Mouse (Mus musculus) mouse trophoblast stem cell (cell line): ENCODE measurements around the gene Zfp605.
"Not testable (repeated sequence)": the region's sequence is repeated elsewhere in the genome, so short reads cannot be mapped to it uniquely, and the experiment has no call there.

ENCODE experiments used
- in situ Hi-C, 2 experiments: fragments of 300-500 bp; cut with MseI, MboI; formaldehyde crosslinking; loops; 2 replicates in 1 of 2; 3 replicates in 1 of 2; pipeline ENCODE4 v1.15.1; 2025

Zfp605 gene

GRCm38 (mm10) chr5:110107581-110108304, 2.1 kb upstream of the Zfp605 start, which contains the start of gene Gtpbp6:
TSS of gene Gtpbp6 (minus strand) at chr5:110108197.
- in situ Hi-C loops = no loop called here

GRCm38 (mm10) chr5:110108305-110108628, 1.6 kb upstream of the Zfp605 start:
- in situ Hi-C loops = no loop called here

- in situ Hi-C loops = not testable (repeated sequence)
Observed at GRCm38 (mm10) chr5:110122380-110122779, 12.5 kb downstream of the Zfp605 start.

- in situ Hi-C loops = no loop called here
Observed at GRCm38 (mm10) chr5:110135293-110136086, 25.6 kb downstream of the Zfp605 start, which contains the start of gene Chfr. TSS of gene Chfr (plus strand) at chr5:110135842.

GRCm38 (mm10) chr5:110136087-110136464, 26.2 kb downstream of the Zfp605 start:
- in situ Hi-C loops = no loop called here

- in situ Hi-C loops = no loop called here
Observed at GRCm38 (mm10) chr5:110137816-110138215, 27.9 kb downstream of the Zfp605 start.

- in situ Hi-C loops = no loop called here
Observed at GRCm38 (mm10) chr5:110139325-110139724, 29.4 kb downstream of the Zfp605 start.

GRCm38 (mm10) chr5:110140424-110140823, 30.5 kb downstream of the Zfp605 start:
- in situ Hi-C loops = loop anchor here in 1 of 2 experiments (10.0 kb wide), 1 partner anchor 86 kb away; no protein-coding TSS in a partner anchor

- in situ Hi-C loops = loop anchor here in 1 of 2 experiments (10.0 kb wide), 1 partner anchor 88 kb away; no protein-coding TSS in a partner anchor
Observed at GRCm38 (mm10) chr5:110142309-110142708, 32.4 kb downstream of the Zfp605 start.

- in situ Hi-C loops = loop anchor here in 1 of 2 experiments (10.0 kb wide), 1 partner anchor 88 kb away; no protein-coding TSS in a partner anchor
Observed at GRCm38 (mm10) chr5:110143007-110143406, 33.1 kb downstream of the Zfp605 start.

GRCm38 (mm10) chr5:110169374-110169773, 59.5 kb downstream of the Zfp605 start:
- in situ Hi-C loops = no loop called here

GRCm38 (mm10) chr5:110176362-110177020, 66.6 kb downstream of the Zfp605 start, which contains the start of gene Golga3:
TSS of gene Golga3 (plus strand) at chr5:110176701.
- in situ Hi-C loops = no loop called here

- in situ Hi-C loops = no loop called here
Observed at GRCm38 (mm10) chr5:110177021-110177420, 67.1 kb downstream of the Zfp605 start.

GRCm38 (mm10) chr5:110178628-110179027, 68.7 kb downstream of the Zfp605 start:
- in situ Hi-C loops = no loop called here
